Mouse (Mus musculus) lung, postnatal 4 days (tissue): Measurements from ENCODE around the gene Prokr1.

Experiments used
- DNase-seq, 2 experiments: peaks; one replicate each; pipeline ENCODE4 v3.0.0; 2021

Prokr1 gene

GRCm38 (mm10) chr6:87567686-87568593 lies 22.6 kb downstream of the Prokr1 start:
- peak; percentile 37 to 65 for DNase-seq

GRCm38 (mm10) chr6:87565166-87565565 lies 25.4 kb downstream of the Prokr1 start:
- DNase-seq: no peak

GRCm38 (mm10) chr6:87564356-87564755 lies 26.2 kb downstream of the Prokr1 start:
- DNase-seq: no peak

- DNase-seq: no peak
These were observed 36.8 kb downstream of the Prokr1 start for GRCm38 (mm10) chr6:87553724-87554123.

- peak; percentile 33 to 34 for DNase-seq
These were observed 38.3 kb downstream of the Prokr1 start for GRCm38 (mm10) chr6:87552054-87552807.

GRCm38 (mm10) chr6:87547836-87548235 lies 42.7 kb downstream of the Prokr1 start:
- no peak for DNase-seq

- no peak for DNase-seq
These were observed 43.1 kb downstream of the Prokr1 start for GRCm38 (mm10) chr6:87547431-87547830.

GRCm38 (mm10) chr6:87545331-87546217 lies 45.0 kb downstream of the Prokr1 start:
- no peak for DNase-seq

GRCm38 (mm10) chr6:87542027-87542426 lies 48.5 kb downstream of the Prokr1 start:
- peak; percentile 78 to 80 for DNase-seq

- DNase-seq: peak; percentile 57 to 59
These were observed 49.4 kb downstream of the Prokr1 start for GRCm38 (mm10) chr6:87541171-87541571.

GRCm38 (mm10) chr6:87538376-87539270 lies 51.9 kb downstream of the Prokr1 start:
- no peak for DNase-seq

GRCm38 (mm10) chr6:87537678-87538077 lies 52.9 kb downstream of the Prokr1 start:
- no peak for DNase-seq

GRCm38 (mm10) chr6:87536270-87536669 lies 54.3 kb downstream of the Prokr1 start:
- no peak for DNase-seq

GRCm38 (mm10) chr6:87535651-87536050 lies 54.9 kb downstream of the Prokr1 start:
- DNase-seq: peak in 1 of 2 experiments; percentile 26

GRCm38 (mm10) chr6:87534855-87535575 lies 55.5 kb downstream of the Prokr1 start:
- peak; percentile 33 to 35 for DNase-seq

- DNase-seq: peak; percentile 55 to 61
These were observed 57.4 kb downstream of the Prokr1 start, which contains the start of gene Arhgap25 for GRCm38 (mm10) chr6:87532953-87533710. Arhgap25 (minus strand) TSS chr6:87533259.

- DNase-seq: no peak
These were observed 59.0 kb downstream of the Prokr1 start for GRCm38 (mm10) chr6:87531456-87532015.

GRCm38 (mm10) chr6:87530386-87530785 lies 60.2 kb downstream of the Prokr1 start:
- no peak for DNase-seq
